Mouse (Mus musculus): ENCODE results near the gene Celf5.

Celf5 gene

DNA sequence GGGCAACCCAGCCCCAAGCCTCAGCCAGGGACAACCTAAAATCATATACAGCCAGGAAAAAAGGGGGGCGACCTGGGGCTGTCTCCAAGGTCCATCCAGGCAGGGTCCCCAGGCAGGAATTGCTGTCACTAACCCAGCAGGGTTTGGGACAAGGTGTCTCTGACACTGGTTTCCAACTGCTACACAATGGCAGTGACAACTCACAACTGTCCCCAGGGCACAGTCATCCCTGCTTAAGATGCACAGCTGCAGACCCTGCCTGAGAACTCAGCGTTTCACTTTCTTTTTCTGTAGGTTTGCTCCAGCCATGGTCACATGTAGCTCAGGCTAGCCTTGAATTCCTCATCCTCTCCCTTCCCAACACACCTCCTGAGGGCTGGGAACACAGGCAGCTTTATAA, 53.4 kb downstream of the Celf5 start:
- in situ Hi-C loops (cut with MboI, MseI): no loop called here

DNA sequence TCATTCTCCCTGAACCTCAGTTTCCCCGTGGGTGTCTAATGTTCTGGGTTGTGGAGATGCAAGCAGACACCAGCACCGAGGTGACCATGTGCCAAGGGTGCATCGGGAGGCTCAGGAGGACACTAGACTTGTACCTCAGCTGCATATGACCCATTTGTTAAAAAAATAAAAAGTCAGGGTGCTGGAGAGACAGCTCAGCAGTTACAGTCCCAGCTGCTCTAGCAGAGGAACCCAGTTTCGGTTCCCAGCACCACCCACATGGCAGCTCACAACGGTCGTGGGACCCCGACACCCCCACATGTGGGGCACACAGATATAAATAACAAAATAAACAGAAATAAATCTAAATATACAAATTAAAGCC, 54.0 kb downstream of the Celf5 start:
- in situ Hi-C loops (cut with MboI, MseI): no loop called here

DNA sequence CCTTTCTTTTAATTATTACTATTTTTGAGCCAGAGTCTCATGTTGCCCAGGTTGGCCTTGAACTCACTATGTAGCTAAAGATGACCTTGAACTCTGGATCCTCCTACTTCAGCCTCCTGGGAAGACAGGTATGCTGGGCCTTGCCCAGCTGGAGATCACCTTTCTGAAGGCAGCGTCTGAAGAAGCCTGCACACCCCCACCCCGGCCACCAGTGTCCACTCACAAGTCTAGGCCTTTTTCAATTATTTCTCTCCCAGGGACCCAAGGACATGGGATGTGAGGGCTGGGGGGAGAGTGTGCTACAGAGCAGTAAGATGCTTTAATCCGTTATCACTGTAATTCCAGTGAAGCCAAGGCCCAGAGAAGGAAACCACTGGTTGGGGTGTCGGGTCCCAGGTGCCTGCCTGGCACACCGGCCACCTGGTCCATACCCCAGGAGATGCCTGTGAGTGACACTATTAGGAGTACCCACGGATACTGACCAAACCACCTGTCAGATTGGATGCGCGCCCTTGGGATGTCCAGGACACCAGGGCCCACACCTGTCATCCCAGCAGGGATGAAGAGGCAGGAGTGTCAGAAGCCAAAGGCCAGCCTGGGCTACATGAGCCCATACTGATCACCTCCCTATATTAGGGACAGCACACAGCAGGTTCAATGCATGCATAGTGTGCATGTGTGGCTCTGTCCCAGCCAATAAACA, 54.6 kb downstream of the Celf5 start:
- in situ Hi-C loops (cut with MboI, MseI): no loop called here

DNA sequence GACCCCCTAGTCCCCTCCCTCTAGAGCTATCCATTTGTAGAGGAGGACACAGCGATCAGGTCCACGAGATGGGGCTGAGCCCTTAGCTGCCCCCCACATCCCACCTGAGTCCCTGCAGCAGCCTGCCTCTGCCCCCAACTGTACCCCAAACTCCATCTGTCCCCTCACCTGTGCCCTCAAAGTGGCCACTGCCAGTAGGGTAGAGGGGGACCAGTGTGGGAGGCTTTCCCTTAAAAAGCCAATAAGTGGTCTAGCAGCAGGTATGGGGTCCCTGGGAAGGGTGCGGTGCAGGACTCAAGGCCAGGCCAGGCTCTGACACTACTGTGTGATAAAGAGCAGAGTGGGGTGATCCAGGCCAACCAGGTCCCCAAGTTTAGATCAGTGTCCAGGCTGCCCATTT, 55.2 kb downstream of the Celf5 start:
- in situ Hi-C loops (cut with MboI, MseI): no loop called here

DNA sequence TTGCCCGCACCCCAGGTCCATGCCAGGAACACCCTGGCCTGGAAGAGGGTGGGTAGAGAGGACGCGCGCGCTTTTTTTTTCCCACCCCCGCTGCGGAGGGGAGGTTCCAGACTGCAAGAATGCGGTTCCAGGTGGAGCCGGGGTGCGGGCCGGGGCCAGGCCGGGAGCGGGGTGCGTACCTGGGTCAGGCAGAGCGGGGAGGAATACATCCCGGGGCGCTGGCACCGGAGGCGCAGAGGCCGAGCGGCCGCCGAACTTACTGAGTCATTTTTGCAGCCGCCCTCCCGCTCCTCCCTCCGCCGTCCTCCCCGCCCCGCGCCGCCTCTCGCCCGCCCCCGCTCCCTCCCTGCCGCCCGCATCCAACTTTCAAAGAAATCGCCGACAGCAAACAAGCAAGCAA, 55.6 kb downstream of the Celf5 start:
- in situ Hi-C loops (cut with MboI, MseI): no loop called here

DNA sequence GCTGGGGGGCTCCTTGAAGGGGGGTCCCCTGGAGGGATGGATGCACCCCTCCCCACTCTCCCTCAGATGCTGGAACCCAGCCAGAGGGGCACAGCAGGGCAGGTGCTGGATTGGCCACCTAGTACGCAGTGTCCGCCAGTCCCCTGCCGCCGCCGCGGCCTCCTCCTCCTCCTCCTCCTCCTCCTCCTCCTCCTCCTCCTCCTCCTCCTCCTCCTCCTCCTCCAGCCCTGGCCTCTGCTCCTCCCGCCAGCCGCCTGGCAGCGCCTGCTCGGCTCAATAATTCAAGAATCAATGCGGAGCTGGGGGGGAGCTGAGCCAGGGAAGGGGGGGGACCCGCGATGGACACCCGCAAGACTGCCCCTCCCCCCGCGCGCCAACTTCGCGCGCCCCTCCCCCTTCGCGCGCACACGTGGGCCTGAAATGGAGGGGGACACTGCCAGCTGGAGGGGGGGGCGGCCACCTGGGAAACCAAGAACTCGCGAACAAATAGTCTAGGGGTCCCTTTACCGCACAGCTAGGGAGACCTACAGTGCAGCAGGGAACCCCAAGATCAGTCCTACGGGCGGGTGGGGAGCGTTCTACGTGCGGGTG, 56.3 kb downstream of the Celf5 start:
- in situ Hi-C loops (cut with MboI, MseI): no loop called here

DNA sequence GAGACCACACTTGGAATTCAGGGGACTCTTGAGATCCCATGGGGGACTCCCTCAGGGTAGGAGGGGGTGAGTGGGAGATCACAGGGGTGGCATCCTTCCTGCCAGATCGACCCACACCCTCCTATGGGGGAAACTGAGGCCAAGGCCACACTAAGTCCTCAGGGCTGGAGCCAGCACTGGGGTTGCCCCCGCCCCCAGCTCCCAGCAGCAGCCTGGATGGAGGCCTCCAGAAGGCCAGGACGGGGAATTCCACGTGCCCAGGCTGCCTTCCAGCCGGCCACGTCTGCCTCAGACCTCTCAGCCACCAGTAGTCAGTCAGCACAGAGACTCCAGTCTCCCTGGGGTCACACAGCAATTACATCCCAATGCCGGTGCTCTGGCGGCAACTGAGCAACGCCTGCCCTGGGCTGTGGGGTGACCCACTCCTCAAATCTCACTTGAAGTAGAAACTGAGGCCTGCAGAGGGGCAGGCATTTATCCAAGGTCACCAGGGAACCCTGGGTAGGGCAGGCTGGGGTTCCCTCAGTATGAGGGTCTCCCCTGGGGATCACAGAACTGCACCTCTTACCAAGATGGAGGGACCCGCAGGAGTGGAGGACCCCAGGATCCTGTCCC, 57.2 kb downstream of the Celf5 start:
- in situ Hi-C loops (cut with MboI, MseI): no loop called here

DNA sequence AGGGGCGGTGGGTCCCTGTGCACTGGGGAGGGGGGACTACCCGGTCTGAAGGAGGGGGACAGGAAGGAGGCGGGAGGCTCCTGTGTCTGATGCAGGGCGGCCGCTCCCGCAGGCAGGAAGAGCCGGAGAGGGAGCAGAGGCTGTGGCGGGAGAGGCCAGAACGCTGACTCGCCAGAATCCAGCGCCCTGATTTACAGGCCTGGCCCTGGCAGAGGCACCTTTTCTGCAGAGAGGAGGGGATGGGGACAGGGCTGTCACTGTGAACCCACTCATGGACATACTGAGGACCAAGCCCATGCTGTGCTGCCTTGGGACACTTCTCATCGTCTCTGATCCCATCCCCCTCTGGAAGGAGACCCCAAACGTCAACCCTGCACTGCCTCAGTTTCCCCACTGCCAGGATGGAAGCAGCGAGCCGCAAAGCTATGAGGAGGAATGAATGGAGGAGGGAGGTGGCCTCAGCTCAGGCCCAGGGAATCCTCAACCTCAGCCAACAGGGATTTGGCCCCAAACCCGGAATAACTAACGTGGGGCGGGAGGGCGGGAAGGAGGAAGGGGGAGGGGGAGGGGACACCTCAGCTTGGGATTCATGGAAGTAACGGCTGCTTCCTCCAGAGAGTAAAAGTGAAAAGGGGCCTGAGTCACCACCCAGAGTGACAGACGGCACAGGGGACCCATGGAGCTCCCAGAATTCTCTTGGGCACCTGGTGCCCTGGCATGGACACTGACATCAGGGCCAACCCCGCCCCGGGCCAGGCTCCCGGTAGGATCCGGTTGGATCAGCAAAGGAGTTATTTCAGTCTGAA, 58.1 kb downstream of the Celf5 start:
- in situ Hi-C loops (cut with MboI, MseI): no loop called here

DNA sequence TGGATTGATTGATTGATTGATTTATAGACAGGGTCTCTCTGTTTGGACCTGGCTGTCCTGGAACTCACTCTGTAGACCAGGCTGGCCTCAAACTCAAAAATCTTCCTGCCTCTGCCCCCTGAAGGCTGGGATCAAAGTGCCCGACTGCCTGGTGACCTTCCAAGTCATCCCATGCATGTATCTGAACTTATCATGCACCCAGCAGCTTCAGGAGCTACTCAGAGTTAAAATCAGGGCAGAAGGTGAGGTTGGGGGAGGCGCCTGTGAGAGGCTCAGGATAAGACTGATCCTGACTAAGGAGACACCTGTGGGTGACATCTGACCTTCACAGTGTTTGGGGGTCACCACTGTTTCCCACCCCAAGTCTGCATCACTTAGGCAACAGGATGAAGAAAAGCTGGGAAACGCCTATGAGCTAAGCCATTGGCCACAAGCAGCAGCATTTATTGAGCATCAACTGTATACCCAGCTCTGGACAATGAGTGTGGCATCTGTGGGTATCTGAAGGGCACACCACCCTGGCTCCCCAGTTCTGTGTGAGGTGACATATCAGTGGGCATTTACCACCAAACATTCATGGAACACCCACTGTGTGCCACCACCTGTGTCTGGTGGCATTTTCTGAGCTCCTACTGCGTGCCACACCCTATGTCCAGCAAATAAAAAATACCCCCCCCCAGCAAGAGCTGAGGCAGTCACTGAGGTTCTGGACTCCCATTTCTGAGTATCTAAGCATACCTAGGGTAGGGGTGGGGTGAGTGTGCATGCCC, 58.8 kb downstream of the Celf5 start:
- in situ Hi-C loops (cut with MboI, MseI): no loop called here

DNA sequence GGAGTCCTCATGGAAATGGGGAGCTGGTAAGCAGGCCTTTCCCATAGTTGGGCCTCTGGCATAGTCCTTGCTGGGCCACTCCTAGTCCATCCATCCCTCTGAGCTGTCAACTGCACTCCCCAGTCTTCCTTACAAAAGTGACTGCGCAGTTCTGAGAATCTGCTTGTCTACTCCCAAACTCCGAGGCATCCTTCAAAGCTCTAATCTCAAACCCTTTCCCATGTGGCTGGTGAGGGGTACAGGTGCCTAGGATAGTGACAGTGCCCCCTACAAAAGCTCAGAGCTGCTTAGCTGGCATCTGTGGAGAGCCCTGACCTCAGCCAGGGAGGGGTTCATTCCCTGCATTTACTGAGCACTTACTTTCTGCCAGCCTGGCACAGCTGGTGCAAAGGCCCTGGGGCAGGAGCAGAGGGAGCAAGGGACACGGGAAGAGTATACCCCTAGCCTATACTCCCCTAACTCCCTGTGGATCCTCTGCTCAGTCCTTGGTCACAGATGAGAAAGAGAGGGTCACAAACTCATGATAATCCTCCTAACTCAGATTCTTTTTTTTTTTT, 59.8 kb downstream of the Celf5 start:
- in situ Hi-C loops (cut with MboI, MseI): no loop called here

DNA sequence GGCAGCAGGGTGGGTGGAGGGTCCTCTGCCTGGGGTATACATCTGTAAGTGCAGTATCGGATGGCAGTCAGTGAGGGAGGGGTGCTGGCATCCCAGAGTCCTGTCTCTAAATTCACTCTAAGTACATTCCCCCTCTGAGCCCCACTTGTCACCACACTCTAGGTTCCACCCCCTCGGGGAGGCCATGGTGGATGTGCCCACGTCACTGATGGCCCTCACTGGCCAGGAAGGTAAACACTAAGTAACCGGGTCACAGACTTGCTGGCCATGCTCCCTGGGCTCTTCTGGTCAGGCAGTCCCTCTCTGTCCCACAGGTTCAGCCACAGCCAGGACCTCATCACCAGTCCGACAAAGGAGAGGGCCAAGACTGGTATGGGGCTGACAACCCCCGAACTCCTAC, 60.3 kb downstream of the Celf5 start:
- in situ Hi-C loops (cut with MboI, MseI): no loop called here

DNA sequence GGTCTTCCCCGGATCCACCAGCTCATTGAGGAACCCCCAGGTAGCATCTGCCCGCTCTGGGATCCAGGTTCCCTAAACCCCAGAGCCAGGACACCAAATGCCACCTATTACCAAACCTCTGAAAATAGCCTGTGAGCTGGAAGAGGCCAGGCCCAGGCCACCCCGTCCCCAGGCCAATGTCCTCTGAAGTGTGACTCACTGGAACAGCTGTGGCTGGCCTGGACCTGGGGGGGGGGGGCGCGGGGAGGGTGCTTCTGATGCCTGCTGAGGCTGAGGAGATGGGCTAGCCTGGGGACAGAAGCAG, 60.8 kb downstream of the Celf5 start:
- in situ Hi-C loops (cut with MboI, MseI): no loop called here

DNA sequence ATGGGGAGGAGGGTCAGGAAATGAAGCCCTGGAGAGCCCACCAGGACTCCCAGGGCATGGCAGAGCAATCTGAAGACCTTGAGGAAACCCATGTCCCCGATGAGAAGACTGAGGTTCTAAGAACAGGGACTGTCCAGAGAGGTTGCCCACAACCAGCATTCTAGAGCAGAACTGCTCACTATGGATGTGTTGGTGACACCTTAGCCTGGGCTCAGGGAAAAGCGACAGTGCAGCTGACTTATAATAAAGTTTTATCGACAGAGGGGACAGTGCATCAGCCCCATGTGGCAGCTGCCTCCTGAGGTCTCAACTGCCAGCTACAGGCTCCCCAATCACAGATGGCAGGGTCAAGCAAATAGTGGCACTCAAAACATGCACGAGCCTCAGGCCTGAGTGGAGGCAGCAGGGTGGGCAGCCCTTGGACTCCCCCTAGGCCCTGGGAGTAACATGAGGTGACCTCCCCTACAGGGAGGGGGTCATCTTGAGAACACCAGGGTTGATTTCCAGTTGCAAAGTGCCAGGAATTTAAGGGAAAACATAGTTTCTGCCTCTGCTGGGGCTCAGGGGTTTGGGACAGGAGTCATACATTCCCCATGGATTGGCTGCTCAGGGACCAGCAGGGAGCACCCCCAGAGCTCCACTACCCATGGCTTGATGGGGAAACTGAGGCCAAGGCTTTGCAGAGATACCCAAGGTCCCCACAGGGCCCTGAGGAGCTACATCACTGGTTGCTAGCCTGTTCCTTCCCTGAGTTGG, 61.3 kb downstream of the Celf5 start:
- in situ Hi-C loops (cut with MboI, MseI): no loop called here

DNA sequence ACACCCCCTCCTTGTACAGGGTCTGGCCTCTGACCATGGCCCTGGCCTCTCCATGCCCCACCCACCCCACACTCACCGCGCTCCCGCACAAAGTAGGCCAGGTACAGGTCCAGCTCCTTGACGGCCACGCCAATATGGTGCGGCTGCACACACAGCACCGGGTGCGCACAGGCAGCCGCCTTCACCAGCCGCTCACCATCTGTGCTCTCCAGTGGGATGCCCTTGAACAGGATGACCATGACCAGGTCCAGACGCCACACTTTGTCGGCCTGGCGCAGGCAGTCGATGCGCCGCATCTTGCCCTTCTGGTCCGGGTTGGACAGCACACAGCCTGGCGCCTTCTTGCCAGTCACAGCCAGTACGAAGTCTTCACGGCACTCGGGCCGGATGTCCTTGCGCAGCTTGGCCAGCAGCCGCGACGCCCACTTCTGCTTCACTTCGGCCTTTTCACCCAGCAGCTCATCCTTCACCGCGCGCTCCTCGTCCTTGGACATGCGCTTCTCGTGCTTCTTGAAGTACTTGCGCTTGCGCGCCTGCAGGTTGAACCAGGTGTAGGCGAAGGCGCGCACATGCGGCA, 62.2 kb downstream of the Celf5 start:
- in situ Hi-C loops (cut with MboI, MseI): no loop called here

DNA sequence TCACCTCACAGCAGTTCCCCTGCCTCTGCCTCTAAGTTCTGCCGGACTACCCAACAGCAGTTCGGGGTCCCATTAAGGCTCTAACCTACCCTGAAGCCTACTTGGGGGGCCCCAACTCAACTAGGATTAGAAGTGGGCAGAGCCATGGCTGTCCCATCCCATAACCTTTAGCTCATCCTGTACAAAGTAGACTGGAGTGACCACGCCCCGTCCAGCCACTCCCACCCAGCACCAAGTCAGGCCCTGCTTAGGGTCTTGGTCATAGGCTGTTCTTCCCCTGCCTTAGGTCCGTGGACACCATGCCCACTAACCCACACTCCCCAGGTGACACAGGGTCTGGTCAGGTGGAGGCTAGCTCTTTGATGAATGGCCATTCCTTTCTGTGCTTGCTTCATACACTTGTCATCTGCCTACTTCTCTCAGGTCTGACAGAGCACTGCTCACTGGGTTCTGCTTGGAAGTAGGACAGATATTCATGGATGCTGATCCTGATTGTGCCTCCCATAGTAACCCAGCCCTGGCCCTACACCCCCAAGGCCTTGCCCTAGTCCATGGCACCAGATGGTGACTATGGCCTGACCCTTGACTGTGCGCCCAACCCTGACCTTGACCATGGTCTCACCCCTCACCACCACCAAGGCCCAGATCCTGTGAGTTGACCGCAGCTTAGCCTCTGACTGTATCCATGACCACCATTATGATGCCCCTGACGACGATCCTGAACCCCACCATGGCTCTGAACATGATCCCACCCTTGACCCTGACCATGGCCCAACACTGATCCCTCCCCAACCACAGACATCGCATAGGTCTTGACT, 63.2 kb downstream of the Celf5 start:
- in situ Hi-C loops (cut with MboI, MseI): loop anchor here (5.0 kb wide), 1 partner anchor 108 kb away; no protein-coding TSS in a partner anchor

DNA sequence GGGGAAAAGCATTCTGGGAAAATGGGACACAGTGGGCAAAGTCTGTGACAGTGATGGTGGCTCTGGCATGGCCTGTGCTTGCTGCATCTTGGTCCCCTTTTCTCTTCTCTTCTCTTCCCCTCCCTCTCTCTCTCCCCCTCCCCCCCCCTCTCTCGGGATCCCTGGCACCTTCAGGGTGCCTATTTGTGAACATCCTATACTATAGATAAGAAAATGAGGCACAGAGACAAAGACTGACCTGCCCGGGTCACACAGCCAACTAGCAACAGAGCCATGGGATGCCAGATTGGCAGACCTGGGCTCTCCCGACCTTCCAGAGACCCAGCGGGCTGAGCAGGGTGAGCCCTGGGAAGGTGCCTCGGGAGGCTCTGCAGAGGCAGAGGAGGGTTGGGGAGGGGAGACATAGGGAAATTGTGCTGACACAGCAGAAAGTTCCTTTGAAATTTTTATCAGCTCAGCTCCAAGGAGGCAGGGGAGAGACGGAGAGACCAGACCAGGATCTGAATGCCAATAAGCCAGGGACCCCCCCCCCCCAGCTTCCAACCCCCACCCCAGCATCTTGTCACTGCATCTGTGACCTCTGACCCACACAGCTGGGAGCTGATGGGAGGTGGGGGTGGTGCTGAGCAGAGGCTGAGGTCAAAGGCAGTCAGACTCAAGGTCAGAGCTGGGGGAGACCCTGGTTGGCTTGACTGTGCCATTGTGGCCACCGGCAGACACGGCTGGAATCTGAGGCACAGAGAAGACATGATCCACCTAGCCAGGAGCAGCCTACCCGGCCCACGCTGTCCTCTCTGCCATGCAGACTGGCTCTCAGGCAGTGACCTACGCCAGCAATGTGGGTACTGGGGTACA, 64.1 kb downstream of the Celf5 start:
- in situ Hi-C loops (cut with MboI, MseI): loop anchor here (5.0 kb wide), 1 partner anchor 109 kb away; no protein-coding TSS in a partner anchor

DNA sequence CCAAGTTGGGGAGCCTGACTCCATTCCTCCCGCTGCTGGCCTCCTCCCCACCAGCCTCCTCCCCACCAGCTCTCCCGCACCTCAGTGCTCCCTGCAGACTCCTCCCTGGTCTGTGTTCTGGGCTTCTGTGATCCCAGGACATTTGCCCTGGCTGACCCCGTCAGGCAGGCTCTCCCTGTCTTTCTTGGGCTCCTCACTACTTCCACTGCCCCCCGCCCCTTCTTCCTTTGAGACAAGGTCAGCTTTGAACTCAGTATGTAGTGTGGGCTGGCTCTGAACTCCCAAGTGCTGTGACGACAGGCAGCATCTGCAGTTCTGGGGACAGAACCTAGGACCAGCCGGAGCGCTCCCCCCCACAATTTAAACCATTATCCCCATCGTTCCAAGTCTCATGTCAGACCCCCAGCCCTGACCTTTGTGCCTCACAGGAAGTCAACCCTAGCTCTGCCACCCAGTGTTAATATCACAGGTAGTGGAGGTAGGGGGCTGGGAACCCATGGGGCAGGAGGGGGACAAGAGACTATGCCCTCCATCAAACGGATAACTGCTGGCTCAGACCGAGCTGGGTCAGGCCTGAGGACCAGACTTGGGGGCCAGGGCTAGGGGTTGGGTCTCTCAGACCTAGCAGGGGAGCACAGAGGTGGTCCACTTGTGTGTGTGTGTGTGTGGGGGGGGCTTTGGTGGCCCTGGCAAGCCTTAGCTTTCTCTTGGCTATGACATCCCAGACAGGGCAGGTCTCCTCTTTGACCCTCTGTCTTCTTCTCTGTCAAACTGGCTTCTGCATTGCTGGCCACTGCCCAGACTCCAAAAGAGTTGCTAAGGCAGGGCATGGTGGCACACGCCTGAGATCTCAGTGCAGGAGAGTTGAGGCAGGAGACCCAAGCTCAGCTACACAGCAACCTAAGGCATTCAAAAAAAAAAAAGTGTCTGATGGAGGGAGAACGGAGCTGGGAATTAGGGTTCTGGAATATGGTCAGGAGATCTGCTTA, 65.0 kb downstream of the Celf5 start:
- in situ Hi-C loops (cut with MboI, MseI): loop anchor here (5.0 kb wide), 1 partner anchor 110 kb away; no protein-coding TSS in a partner anchor
